Mouse (Mus musculus): ENCODE measurements around the gene Zcchc24.

Zcchc24 gene

GRCm38 (mm10) chr14:25774100-25774499 is 5.3 kb upstream of the Zcchc24 start:
- DNase-seq: no peak

- DNase-seq: no peak
These were observed 4.2 kb upstream of the Zcchc24 start for GRCm38 (mm10) chr14:25773039-25773438.

- no peak for DNase-seq
These were observed 927 bp upstream of the Zcchc24 start for GRCm38 (mm10) chr14:25769626-25770306.

GRCm38 (mm10) chr14:25768261-25768893 is 462 bp downstream of the Zcchc24 start:
- peak; percentile 13 to 42 for DNase-seq

- DNase-seq: peak; percentile 53 to 54
These were observed 1.1 kb downstream of the Zcchc24 start for GRCm38 (mm10) chr14:25767725-25768203.

GRCm38 (mm10) chr14:25766441-25766840 is 2.4 kb downstream of the Zcchc24 start:
- no peak for DNase-seq

GRCm38 (mm10) chr14:25765921-25766320 is 2.9 kb downstream of the Zcchc24 start:
- DNase-seq: no peak

GRCm38 (mm10) chr14:25765146-25765545 is 3.7 kb downstream of the Zcchc24 start:
- no peak for DNase-seq

- DNase-seq: no peak
These were observed 7.7 kb downstream of the Zcchc24 start for GRCm38 (mm10) chr14:25761184-25761583.

GRCm38 (mm10) chr14:25759981-25760537 is 8.8 kb downstream of the Zcchc24 start:
- DNase-seq: no peak

GRCm38 (mm10) chr14:25759551-25759950 is 9.3 kb downstream of the Zcchc24 start:
- peak in 1 of 2 experiments; percentile 20 for DNase-seq

GRCm38 (mm10) chr14:25757917-25758316 is 10.9 kb downstream of the Zcchc24 start:
- no peak for DNase-seq

- DNase-seq: no peak
These were observed 12.4 kb downstream of the Zcchc24 start for GRCm38 (mm10) chr14:25756385-25756990.

- DNase-seq: no peak
These were observed 13.3 kb downstream of the Zcchc24 start for GRCm38 (mm10) chr14:25755541-25755940.

- no peak for DNase-seq
These were observed 14.0 kb downstream of the Zcchc24 start for GRCm38 (mm10) chr14:25754531-25755484.

GRCm38 (mm10) chr14:25753021-25753420 is 15.8 kb downstream of the Zcchc24 start:
- no peak for DNase-seq

- no peak for DNase-seq
These were observed 17.8 kb downstream of the Zcchc24 start for GRCm38 (mm10) chr14:25751067-25751466.

- no peak for DNase-seq
These were observed 18.3 kb downstream of the Zcchc24 start for GRCm38 (mm10) chr14:25750448-25751015.

GRCm38 (mm10) chr14:25749143-25749909 is 19.5 kb downstream of the Zcchc24 start:
- no peak for DNase-seq

GRCm38 (mm10) chr14:25747996-25748756 is 20.7 kb downstream of the Zcchc24 start:
- no peak for DNase-seq

Data from kidney, postnatal 36 days (tissue).